Mouse (Mus musculus) testis, adult 2 months (tissue): Measurements from ENCODE around the gene Gm20388. TPM values are rescaled to one million over a fixed set of nuclear protein-coding genes. Genes with fewer than 3 reads are reported as not detected.

Experiments
- H3K27ac ChIP-seq: fragments of 200-500 bp; 2 replicates; pipeline ENCODE4 v1.5.1; 2012; ENCODE audit warnings: low read depth, low read length; ENCODE audit not compliant: control insufficient read depth, insufficient read depth
- H3K27me3 ChIP-seq: fragments of 200-500 bp; 2 replicates; pipeline ENCODE4 v1.6.1; 2012; ENCODE audit warnings: mild to moderate bottlenecking, low read length, moderate library complexity; ENCODE audit not compliant: control insufficient read depth, insufficient read depth
- H3K36me3 ChIP-seq: fragments of 200-500 bp; 2 replicates; pipeline ENCODE4 v1.6.1; 2012; ENCODE audit warnings: mild to moderate bottlenecking, low read length; ENCODE audit not compliant: control insufficient read depth, insufficient read depth
- H3K4me1 ChIP-seq: fragments of 200-500 bp; 2 replicates; pipeline ENCODE4 v1.6.1; 2012; ENCODE audit warnings: low read length; ENCODE audit not compliant: control insufficient read depth, insufficient read depth
- H3K4me3 ChIP-seq: fragments of 200-500 bp; 2 replicates; pipeline ENCODE4 v1.5.1; 2012; ENCODE audit warnings: low read depth, mild to moderate bottlenecking, low read length, moderate library complexity, mixed read lengths; ENCODE audit not compliant: control insufficient read depth
- CTCF ChIP-seq: fragments of 200-500 bp; IDR thresholded peaks from 2 replicates; pipeline ENCODE4 v1.5.1; 2012; ENCODE audit warnings: low read depth, mild to moderate bottlenecking, inconsistent platforms, low read length, moderate library complexity; ENCODE audit not compliant: control insufficient read depth, insufficient read depth, insufficient replicate concordance
- POLR2A ChIP-seq: fragments of 200-500 bp; IDR thresholded peaks from 2 replicates; pipeline ENCODE4 v1.6.1; 2012; ENCODE audit warnings: low read depth, mild to moderate bottlenecking, inconsistent platforms, low read length, moderate library complexity; ENCODE audit not compliant: control insufficient read depth
- polyA plus RNA-seq: library from polyadenylated mRNA; depleted of rRNA; stranded (reverse); fragments of >200 nt; gene quantifications from 2 replicates; pipeline ENCODE4 v1.2.3, GENCODE M21; 2012

The Gm20388 gene
- polyA plus RNA-seq, 1 experiment: 5.6 TPM

GRCm38 (mm10) chr8:122912150-122912549 is 3001.5 kb downstream of the Gm20388 start:
- H3K27ac ChIP-seq: no peak overlapping the region
- TF ChIP-seq CTCF (no peak), POLR2A (no peak)
- no peak overlapping the region for H3K4me3 ChIP-seq
- H3K27me3 ChIP-seq: no peaks in the 10 kb centered on the region
- H3K4me1 ChIP-seq: peaks cover 5% of the 10 kb centered on the region
- peaks cover 1% of the 10 kb centered on the region; the same call in 1 of the 2 replicates for H3K36me3 ChIP-seq

- Histone ChIP-seq H3K4me1 (peaks cover 9% of the 10 kb centered on the region), H3K27me3 (no peaks in the 10 kb centered on the region), H3K4me3 (no peak overlapping the region), H3K36me3 (peaks cover 1% of the 10 kb centered on the region; the same call in 1 of the 2 replicates), H3K27ac (no peak overlapping the region)
- TF ChIP-seq CTCF (no peak), POLR2A (no peak)
Observed at GRCm38 (mm10) chr8:122912871-122913270, 3002.2 kb downstream of the Gm20388 start.

GRCm38 (mm10) chr8:122916766-122917165 is 3006.1 kb downstream of the Gm20388 start:
- no peak overlapping the region for H3K4me3 ChIP-seq
- no peak for TF ChIP-seq POLR2A
- no peak for TF ChIP-seq CTCF

GRCm38 (mm10) chr8:122917531-122918392 is 3007.1 kb downstream of the Gm20388 start:
- TF ChIP-seq CTCF: no peak
- TF ChIP-seq POLR2A: no peak
- Histone ChIP-seq H3K27me3 (no peaks in the 10 kb centered on the region), H3K4me3 (no peak overlapping the region), H3K4me1 (peaks cover 9% of the 10 kb centered on the region), H3K27ac (peak overlapping the region; percentile 12; the same call in 1 of the 2 replicates), H3K36me3 (peaks cover 1% of the 10 kb centered on the region; the same call in 1 of the 2 replicates)

More at GRCm38 (mm10) chr8:122916766-122917165, 3006.1 kb downstream of the Gm20388 start:
- no peak overlapping the region for H3K27ac ChIP-seq
- H3K36me3 ChIP-seq: peaks cover 1% of the 10 kb centered on the region; the same call in 1 of the 2 replicates
- no peaks in the 10 kb centered on the region for H3K27me3 ChIP-seq
- peaks cover 9% of the 10 kb centered on the region for H3K4me1 ChIP-seq

GRCm38 (mm10) chr8:122918438-122919107 is 3007.9 kb downstream of the Gm20388 start:
- no peaks in the 10 kb centered on the region for H3K36me3 ChIP-seq
- TF ChIP-seq CTCF (no peak), POLR2A (no peak)
- no peak overlapping the region for H3K27ac ChIP-seq
- H3K4me1 ChIP-seq: peaks cover 6% of the 10 kb centered on the region
- H3K4me3 ChIP-seq: no peak overlapping the region
- no peaks in the 10 kb centered on the region for H3K27me3 ChIP-seq

GRCm38 (mm10) chr8:122920890-122921289 is 3010.2 kb downstream of the Gm20388 start:
- Histone ChIP-seq H3K27ac (no peak overlapping the region), H3K36me3 (no peaks in the 10 kb centered on the region), H3K4me1 (peaks cover 4% of the 10 kb centered on the region), H3K4me3 (no peak overlapping the region), H3K27me3 (no peaks in the 10 kb centered on the region)
- TF ChIP-seq POLR2A (no peak), CTCF (no peak)

- Histone ChIP-seq H3K4me3 (no peak overlapping the region), H3K27me3 (no peaks in the 10 kb centered on the region), H3K27ac (no peak overlapping the region), H3K4me1 (no peaks in the 10 kb centered on the region), H3K36me3 (no peaks in the 10 kb centered on the region)
- no peak for TF ChIP-seq POLR2A
- no peak for TF ChIP-seq CTCF
Observed at GRCm38 (mm10) chr8:122922945-122923344, 3012.3 kb downstream of the Gm20388 start.
